Mouse (Mus musculus): Measurements from ENCODE around the gene B3gnt6. TPM values are rescaled to one million over a fixed set of nuclear protein-coding genes. Genes with fewer than 3 reads are reported as not detected.

B3gnt6 gene
- polyA plus RNA-seq, 1 experiment from 2014 or later, result 0.10 TPM

DNA sequence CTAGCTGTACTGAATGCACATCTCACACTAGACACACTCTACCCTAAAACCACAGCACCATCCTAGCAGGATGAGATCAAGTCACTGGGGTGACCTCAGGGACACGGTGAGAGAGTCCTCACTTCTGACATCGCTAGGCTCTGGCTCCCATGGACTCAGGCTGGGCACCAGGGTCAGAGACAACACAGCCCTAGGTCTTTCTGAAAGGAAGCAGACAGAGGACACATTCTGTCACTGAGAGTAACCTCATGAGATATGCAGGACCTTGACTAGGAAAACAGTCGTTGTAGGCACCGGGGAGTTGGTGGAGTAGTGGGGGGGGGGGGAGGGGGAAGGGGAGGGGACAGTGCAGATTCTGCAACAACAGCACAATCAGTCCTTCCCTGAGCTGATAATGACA is 25.9 kb downstream of the B3gnt6 start:
- Histone ChIP-seq H3K9me3 (no peaks in the 10 kb centered on the region), H3K4me1 (replicated peaks) (peaks cover 57% of the 10 kb centered on the region), H3K27ac (0 out of 2 replicates have a peak overlapping the region, but pooled peaks have one; percentile 23), H3K27me3 (ENCODE audit: insufficient read depth, poor library complexity, severe bottlenecking) (peaks cover 23% of the 10 kb centered on the region), H3K36me3 (no peaks in the 10 kb centered on the region), H3K4me3 (no peak overlapping the region)
- 59% methylated on average over 4 of the region's 4 CpGs for WGBS
- no peak for DNase-seq (ENCODE audit: low spot score)

DNA sequence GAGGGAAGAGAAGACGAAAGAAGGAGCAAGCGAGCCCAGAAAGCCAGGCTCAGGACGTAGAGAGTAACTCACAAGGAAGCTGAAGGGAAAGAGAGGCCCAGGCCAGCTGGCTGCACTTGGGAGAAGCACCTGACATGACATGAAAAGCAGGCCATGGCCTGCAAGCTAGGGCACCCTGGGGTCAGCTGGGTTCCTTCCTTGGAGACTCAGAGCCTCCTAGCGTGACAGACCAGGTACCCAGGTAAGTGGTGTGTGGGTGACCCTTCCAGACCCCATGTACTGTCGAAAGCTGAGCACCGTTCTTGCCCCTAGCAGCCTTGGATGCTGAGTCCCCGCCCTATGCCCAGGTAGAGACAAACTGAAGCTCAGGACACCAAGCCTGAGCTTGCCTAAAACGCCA is 26.6 kb downstream of the B3gnt6 start:
- peak overlapping the region; percentile 62 for H3K27ac ChIP-seq
- no peaks in the 10 kb centered on the region for H3K36me3 ChIP-seq
- H3K9me3 ChIP-seq, result no peaks in the 10 kb centered on the region
- no peak overlapping the region for H3K4me3 ChIP-seq
- peaks cover 22% of the 10 kb centered on the region for H3K27me3 ChIP-seq (ENCODE audit: insufficient read depth, poor library complexity, severe bottlenecking)
- 84% methylated on average over 8 of the region's 8 CpGs for WGBS
- H3K4me1 ChIP-seq (replicated peaks), result peaks cover 50% of the 10 kb centered on the region
- DNase-seq (ENCODE audit: low spot score), result no peak

DNA sequence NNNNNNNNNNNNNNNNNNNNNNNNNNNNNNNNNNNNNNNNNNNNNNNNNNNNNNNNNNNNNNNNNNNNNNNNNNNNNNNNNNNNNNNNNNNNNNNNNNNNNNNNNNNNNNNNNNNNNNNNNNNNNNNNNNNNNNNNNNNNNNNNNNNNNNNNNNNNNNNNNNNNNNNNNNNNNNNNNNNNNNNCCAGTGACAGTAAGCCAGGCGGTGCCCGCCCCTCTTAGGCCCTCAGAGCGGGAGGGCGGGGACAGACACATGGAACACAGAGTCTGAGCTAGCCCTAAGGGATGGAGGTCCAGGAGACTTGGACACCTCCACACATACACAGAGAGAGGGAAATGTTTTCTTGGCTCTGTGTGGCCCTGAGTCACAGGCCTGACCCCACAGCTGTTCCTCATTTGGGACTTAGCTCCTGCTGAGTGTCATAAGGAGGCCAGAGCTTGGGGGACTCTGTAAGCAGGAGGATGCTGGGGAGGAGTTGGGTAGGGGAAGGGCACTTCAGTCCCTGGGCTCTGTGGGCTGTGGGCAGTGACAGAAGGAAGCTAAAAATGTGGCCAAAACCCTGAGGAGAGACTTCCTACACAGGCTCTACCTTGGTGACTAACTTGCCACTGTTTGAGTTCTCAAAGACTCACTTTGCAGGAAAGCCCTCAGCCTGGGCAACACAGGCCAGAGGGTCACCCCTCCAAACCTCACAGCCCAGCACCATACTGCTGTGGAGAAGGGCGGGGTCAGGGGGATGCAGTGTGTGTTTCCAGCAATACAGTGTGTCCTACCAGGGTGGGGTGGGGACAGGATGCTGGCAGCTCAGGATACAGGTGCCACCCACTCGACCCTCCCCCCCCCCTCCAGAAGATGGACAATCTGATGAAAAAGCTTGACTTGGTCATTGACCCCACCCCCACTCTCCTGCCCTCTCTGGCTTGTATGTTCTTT is 27.9 kb downstream of the B3gnt6 start:
- H3K27me3 ChIP-seq (ENCODE audit: insufficient read depth, poor library complexity, severe bottlenecking), result peaks cover 10% of the 10 kb centered on the region
- DNase-seq (ENCODE audit: low spot score), result no peak
- H3K4me3 ChIP-seq, result no peak overlapping the region
- H3K4me1 ChIP-seq (replicated peaks), result peaks cover 37% of the 10 kb centered on the region
- 65% methylated on average over 6 of the region's 6 CpGs for WGBS
- H3K36me3 ChIP-seq, result no peaks in the 10 kb centered on the region
- no peaks in the 10 kb centered on the region for H3K9me3 ChIP-seq
- peak overlapping the region; percentile 67 for H3K27ac ChIP-seq

DNA sequence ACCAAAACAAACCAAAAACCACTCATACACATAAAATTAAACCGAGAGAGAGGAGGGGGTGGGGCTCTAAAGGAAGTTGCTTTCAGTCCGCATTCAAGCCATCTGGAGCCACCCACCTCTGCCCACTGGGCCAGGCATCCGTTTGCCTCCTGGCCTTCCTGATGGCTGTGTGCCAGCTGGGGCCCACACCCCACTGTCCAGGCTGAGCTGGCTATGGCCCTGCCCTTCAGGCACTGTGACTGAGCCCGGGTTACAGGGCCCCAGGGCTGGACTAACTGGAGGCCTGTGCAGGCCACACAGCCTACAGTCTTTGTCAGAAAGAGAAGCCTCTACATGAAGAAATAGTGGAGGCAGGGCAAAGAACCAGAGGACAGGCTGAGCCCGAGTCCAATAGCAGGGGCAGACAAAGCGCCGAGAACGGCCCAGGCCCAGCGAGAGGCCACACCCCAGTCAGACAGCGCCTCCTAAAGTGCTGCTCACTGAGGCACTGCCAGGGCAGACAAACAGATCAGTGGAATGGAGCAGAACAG is 34.2 kb downstream of the B3gnt6 start:
- Histone ChIP-seq H3K27ac (peak overlapping the region; percentile 81), H3K36me3 (no peaks in the 10 kb centered on the region), H3K27me3 (ENCODE audit: insufficient read depth, poor library complexity, severe bottlenecking) (no peaks in the 10 kb centered on the region; the same call in 1 of the 2 replicates), H3K4me1 (replicated peaks) (peaks cover 47% of the 10 kb centered on the region), H3K9me3 (no peaks in the 10 kb centered on the region), H3K4me3 (no peak overlapping the region)
- WGBS, result 67% methylated on average over 10 of the region's 10 CpGs
- no peak for DNase-seq (ENCODE audit: low spot score)

DNA sequence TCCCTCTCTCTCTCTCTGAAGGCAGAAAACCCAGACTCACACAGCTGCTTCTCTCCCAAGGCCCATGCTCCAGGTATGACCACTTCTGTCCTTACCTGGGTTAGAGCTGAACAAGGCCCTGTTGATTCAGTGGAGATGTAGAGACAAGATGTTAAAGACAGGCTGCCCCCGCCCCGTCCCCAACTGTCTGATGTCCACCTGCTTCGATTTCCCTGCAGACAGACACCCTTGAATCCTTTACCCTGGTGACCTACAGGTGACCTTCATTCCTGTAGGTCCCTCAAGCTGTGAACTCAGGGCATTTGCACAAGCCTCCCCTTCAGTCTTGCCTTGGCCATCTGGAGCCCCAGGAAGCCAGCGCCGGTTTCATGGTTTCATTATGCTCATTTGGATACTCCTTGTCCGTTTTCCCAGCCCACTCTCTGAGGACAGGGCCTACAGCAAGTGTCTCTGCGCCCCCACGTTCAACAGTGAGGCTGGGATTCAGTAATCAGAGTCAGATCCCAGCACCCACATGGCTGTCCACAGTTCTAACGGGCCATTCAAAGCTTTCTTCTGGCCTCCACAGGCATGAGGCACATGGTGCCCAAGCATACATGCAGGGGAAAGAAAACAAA is 34.8 kb downstream of the B3gnt6 start:
- peak overlapping the region; percentile 81 for H3K27ac ChIP-seq

DNA sequence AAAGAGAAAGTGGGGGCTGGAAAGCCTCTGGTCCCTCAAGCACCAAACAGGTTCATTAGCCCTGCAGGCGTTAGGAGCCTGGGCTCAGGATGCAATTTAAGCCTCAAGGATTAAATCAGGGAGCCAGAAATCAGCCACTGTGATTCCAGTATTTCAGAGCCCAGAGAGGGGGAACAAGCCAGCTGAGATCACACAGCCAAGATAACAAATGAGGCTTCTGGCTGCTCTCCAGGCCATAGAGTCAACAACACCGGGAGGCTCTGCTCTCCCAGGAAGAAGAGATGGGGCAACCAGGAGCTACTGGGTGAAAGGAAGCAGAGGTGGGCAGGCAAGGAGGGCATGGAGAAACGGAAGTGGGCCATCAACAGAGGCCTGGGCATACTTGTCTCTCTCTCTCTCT is 35.6 kb downstream of the B3gnt6 start:
- Histone ChIP-seq H3K4me3 (no peak overlapping the region), H3K4me1 (replicated peaks) (peaks cover 59% of the 10 kb centered on the region), H3K36me3 (no peaks in the 10 kb centered on the region), H3K27me3 (ENCODE audit: insufficient read depth, poor library complexity, severe bottlenecking) (no peaks in the 10 kb centered on the region; the same call in 1 of the 2 replicates), H3K27ac (0 out of 2 replicates have a peak overlapping the region, but pooled peaks have one; percentile 4), H3K9me3 (no peaks in the 10 kb centered on the region)
- WGBS, result 67% methylated on average over 3 of the region's 3 CpGs
- no peak for DNase-seq (ENCODE audit: low spot score)

More for the DNA sequence above, 34.8 kb downstream of the B3gnt6 start:
- no peak overlapping the region for H3K4me3 ChIP-seq
- no peaks in the 10 kb centered on the region for H3K9me3 ChIP-seq
- peaks cover 53% of the 10 kb centered on the region for H3K4me1 ChIP-seq (replicated peaks)
- no peaks in the 10 kb centered on the region for H3K36me3 ChIP-seq
- no peaks in the 10 kb centered on the region; the same call in 1 of the 2 replicates for H3K27me3 ChIP-seq (ENCODE audit: insufficient read depth, poor library complexity, severe bottlenecking)
- 82% methylated on average over 9 of the region's 9 CpGs for WGBS
- DNase-seq (ENCODE audit: low spot score), result no peak

DNA sequence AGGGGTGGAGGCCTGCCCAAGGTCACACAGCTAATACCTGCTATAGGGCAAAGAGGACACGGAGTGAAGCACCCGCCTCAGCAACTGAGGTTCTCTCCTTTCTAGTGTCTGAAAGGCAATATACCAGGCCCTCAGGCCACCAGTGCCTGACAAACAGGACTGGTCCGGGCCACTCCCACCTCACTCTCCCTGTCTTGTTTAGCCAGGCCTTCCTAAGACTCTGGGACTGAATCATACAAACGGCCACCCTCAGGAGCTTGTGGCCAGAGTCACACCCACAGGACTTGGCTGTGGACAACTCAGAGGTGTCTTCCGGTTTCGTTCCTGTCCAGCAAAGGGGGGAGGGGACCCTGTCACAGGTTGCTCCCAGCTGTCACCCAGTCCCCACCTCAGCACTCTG is 37.0 kb downstream of the B3gnt6 start:
- no peaks in the 10 kb centered on the region for H3K36me3 ChIP-seq
- 80% methylated on average over 6 of the region's 6 CpGs for WGBS
- no peak for DNase-seq (ENCODE audit: low spot score)
- H3K4me3 ChIP-seq, result no peak overlapping the region
- H3K4me1 ChIP-seq (replicated peaks), result peaks cover 72% of the 10 kb centered on the region
- no peaks in the 10 kb centered on the region for H3K9me3 ChIP-seq
- H3K27ac ChIP-seq, result no peak overlapping the region
- no peaks in the 10 kb centered on the region; the same call in 1 of the 2 replicates for H3K27me3 ChIP-seq (ENCODE audit: insufficient read depth, poor library complexity, severe bottlenecking)

DNA sequence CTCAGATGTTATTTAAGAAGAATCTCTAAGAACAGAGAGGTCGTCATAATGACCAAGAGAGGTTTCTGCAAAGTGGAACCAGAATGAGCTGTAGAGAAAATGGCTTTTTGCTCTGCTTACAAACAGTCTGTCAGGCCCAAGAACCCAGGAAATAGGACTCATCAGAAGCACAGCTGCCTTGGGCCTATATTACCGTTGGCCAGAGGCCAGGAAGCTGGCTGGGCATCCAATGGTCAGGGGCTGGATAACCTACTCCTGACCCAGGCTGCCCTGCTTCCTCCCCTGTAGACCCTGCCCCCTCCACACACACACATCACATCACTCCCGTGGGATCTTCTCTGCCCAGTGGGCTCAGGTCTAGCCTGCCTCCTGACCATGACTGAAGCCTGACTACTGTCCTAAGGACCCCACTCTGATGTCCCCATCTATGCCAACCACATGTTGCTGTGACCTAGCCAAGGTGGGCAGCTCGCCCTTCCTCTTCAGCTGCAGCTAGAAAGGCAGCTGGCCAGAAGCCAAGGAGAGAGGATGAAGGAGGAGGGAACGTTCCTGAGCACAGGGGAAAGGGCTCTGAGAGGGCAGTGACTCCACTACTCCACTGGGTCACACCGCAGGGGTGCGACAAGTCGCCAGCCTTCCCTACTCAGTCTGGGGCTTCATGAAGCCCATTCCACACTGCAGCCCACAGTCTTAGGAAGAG is 39.1 kb downstream of the B3gnt6 start:
- H3K36me3 ChIP-seq, result no peaks in the 10 kb centered on the region
- peaks cover 83% of the 10 kb centered on the region for H3K4me1 ChIP-seq (replicated peaks)
- H3K9me3 ChIP-seq, result no peaks in the 10 kb centered on the region
- 61% methylated on average over 8 of the region's 8 CpGs for WGBS
- H3K4me3 ChIP-seq, result no peak overlapping the region
- peak overlapping the region; percentile 59; the same call in 1 of the 2 replicates for H3K27ac ChIP-seq
- no peaks in the 10 kb centered on the region; the same call in 1 of the 2 replicates for H3K27me3 ChIP-seq (ENCODE audit: insufficient read depth, poor library complexity, severe bottlenecking)
- DNase-seq (ENCODE audit: low spot score), result no peak

DNA sequence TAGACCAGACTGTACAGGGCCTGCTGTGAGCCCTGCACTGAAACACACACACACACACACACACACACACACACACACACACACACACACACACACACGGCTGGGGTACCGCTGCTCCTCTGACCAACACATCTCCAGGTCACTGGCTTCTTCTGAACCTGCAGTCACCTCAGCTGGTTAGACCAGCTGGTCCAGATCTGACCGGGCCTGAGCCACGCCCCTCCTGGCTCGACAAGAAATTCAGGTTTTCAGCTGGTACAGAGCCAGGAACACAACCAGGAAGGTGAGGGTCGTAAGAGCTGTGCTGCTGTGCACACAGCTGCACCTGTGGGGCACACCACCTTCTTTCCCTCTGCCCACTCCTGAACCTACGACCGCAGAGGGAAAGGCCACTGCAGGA is 40.8 kb downstream of the B3gnt6 start:
- Histone ChIP-seq H3K9me3 (no peaks in the 10 kb centered on the region), H3K27ac (no peak overlapping the region), H3K4me1 (replicated peaks) (peaks cover 66% of the 10 kb centered on the region), H3K4me3 (no peak overlapping the region), H3K27me3 (ENCODE audit: insufficient read depth, poor library complexity, severe bottlenecking) (no peaks in the 10 kb centered on the region; the same call in 1 of the 2 replicates), H3K36me3 (no peaks in the 10 kb centered on the region)
- DNase-seq (ENCODE audit: low spot score), result no peak
- 53% methylated on average over 8 of the region's 8 CpGs for WGBS

DNA sequence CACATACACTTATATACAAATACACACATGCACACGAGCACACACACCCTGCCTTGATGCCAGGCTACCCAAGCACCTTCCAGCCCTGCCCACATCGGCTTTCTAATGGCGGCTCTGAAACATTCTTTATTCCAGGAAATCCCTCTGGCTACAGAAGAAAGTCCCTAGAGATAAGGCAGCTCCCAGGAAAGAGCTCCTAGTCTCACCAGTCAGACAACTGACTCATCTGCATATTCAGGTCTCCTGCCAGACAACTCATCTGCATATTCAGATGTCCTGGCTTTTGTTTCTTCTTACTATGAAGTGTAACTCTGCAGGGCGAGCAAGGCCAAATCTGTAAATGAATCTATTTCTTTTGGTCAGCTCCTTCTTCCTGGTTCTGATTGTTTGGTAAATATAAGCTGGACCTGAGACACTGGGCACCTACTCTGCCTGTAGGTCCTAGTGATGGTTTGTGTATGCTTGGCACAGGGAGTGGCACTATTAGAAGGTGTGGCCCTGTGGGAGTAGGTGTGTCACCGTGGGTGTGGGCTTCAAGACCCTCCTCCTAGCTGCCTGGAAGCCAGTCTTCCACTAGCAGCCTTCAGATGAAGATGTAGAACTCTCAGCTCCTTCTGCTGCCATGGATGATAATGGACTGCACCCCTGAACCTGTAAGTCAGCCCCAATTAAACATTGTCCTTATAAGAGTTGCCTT is 41.5 kb downstream of the B3gnt6 start:
- no peaks in the 10 kb centered on the region for H3K9me3 ChIP-seq
- no peak for DNase-seq (ENCODE audit: low spot score)
- 64% methylated on average over 5 of the region's 5 CpGs for WGBS
- peaks cover 64% of the 10 kb centered on the region for H3K4me1 ChIP-seq (replicated peaks)
- H3K27ac ChIP-seq, result no peak overlapping the region
- no peak overlapping the region for H3K4me3 ChIP-seq
- no peaks in the 10 kb centered on the region for H3K36me3 ChIP-seq
- 0 out of 2 replicates have a peak, but pooled peaks cover 3% of the 10 kb centered on the region for H3K27me3 ChIP-seq (ENCODE audit: insufficient read depth, poor library complexity, severe bottlenecking)

DNA sequence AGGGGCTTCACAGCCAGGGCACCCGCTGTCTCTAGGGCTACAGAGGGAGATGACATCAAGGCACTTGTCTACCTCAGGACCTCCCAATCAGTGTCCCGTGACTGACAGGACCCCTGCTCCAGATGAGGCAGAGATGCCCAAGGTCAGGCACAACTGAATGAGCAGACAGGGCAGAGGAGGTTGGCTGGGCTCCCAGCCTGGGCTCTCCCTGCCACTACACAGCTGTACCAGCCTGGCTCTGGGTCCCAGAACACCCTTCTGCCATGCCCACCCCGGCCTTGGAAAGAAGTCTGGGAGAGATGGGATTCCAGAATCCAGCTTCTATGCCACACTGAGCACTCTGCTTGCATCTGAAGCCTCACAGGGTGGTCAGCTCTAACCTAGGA is 43.0 kb downstream of the B3gnt6 start:
- Histone ChIP-seq H3K4me3 (no peak overlapping the region), H3K27me3 (ENCODE audit: insufficient read depth, poor library complexity, severe bottlenecking) (peaks cover 12% of the 10 kb centered on the region; the same call in 1 of the 2 replicates), H3K27ac (peak overlapping the region; percentile 57), H3K36me3 (no peaks in the 10 kb centered on the region), H3K4me1 (replicated peaks) (peaks cover 67% of the 10 kb centered on the region), H3K9me3 (no peaks in the 10 kb centered on the region)
- DNase-seq (ENCODE audit: low spot score), result no peak
- 61% methylated on average over 3 of the region's 3 CpGs for WGBS
